Mouse (Mus musculus) CH12.LX (cell line): ENCODE results near the gene Gm13090. TPM values are rescaled to one million over a fixed set of nuclear protein-coding genes. Genes with fewer than 3 reads are reported as not detected.

Experiments used
- DNase-seq: peaks from one replicate; pipeline ENCODE4 v3.0.0-alpha.2; 2013; ENCODE audit errors: extremely low read depth
- H3K27ac ChIP-seq: 2 replicates; pipeline ENCODE4 v1.5.1; 2012; ENCODE audit warnings: low read depth, mild to moderate bottlenecking, control low read depth, moderate library complexity; ENCODE audit not compliant: insufficient read depth
- H3K27me3 ChIP-seq: replicated peaks from 2 replicates; pipeline ENCODE3; 2012; ENCODE audit warnings: inconsistent platforms
- H3K36me3 ChIP-seq, 2 experiments: replicated peaks in 1 of 2; 2 replicates each; pipeline versions ENCODE3 to v1.6.1; 2012; ENCODE audit warnings: inconsistent platforms in 1 of 2, low read length in 1 of 2, mild to moderate bottlenecking in 1 of 2, mixed read lengths in 1 of 2, moderate library complexity in 1 of 2; ENCODE audit not compliant: control insufficient read depth in 1 of 2, insufficient read depth in 1 of 2
- H3K4me1 ChIP-seq, 2 experiments: 2 replicates each; pipeline ENCODE4 v1.6.1; 2012; ENCODE audit warnings: inconsistent platforms in 1 of 2, moderate library complexity in 1 of 2; ENCODE audit not compliant: insufficient read depth in 2 of 2, control insufficient read depth in 1 of 2
- H3K4me2 ChIP-seq: 2 replicates; pipeline ENCODE4 v1.6.1; 2012; ENCODE audit warnings: low read depth, mild to moderate bottlenecking, control low read depth; ENCODE audit not compliant: poor library complexity, insufficient read depth, severe bottlenecking
- H3K4me3 ChIP-seq, 3 experiments: fragments of 150-350 bp in 1 of 3; sonication (generic) in 1 of 3; replicated peaks in 1 of 3; 2 replicates each; pipeline versions ENCODE3 to v1.5.1; 2011 to 2012; ENCODE audit warnings: low read depth in 2 of 3, low read length in 2 of 3, mild to moderate bottlenecking in 2 of 3, moderate library complexity in 2 of 3, control low read depth in 1 of 3, improper control_type of control experiment in 1 of 3, inconsistent platforms in 1 of 3, mixed read lengths in 1 of 3; ENCODE audit not compliant: poor library complexity in 1 of 3
- H3K79me2 ChIP-seq: replicated peaks from 2 replicates; pipeline ENCODE4 v1.6.1; 2012; ENCODE audit warnings: mild to moderate bottlenecking, moderate library complexity; ENCODE audit not compliant: control insufficient read depth, poor library complexity, insufficient read depth, severe bottlenecking; ENCODE audit errors: extremely low read depth
- H3K9ac ChIP-seq: 2 replicates; pipeline ENCODE4 v1.6.1; 2012; ENCODE audit warnings: low read depth, mild to moderate bottlenecking, control low read depth, moderate library complexity; ENCODE audit not compliant: insufficient read depth
- H3K9me3 ChIP-seq: replicated peaks from 2 replicates; pipeline ENCODE3; 2012; ENCODE audit warnings: low read length, inconsistent platforms, mixed read lengths
- CHD1 ChIP-seq: IDR thresholded peaks from 2 replicates; pipeline ENCODE4 v1.6.1; 2012; ENCODE audit warnings: low read depth, low read length, improper control_type of control experiment, inconsistent platforms
- CTCF ChIP-seq, 2 experiments: IDR thresholded peaks in 1 of 2; conservative IDR thresholded peaks in 1 of 2; 2 replicates each; pipeline ENCODE4 v1.5.1; 2011 to 2012; ENCODE audit warnings: low read depth in 2 of 2, low read length in 2 of 2, improper control_type of control experiment in 1 of 2, inconsistent platforms in 1 of 2, mild to moderate bottlenecking in 1 of 2, moderate library complexity in 1 of 2
- GABPA ChIP-seq: IDR thresholded peaks from 2 replicates; pipeline ENCODE4 v1.6.1; 2012; ENCODE audit warnings: low read depth, low read length, improper control_type of control experiment, inconsistent platforms; ENCODE audit not compliant: insufficient replicate concordance
- MEF2A ChIP-seq: IDR thresholded peaks from 2 replicates; pipeline ENCODE4 v1.6.1; 2014; ENCODE audit warnings: low read depth, mild to moderate bottlenecking, inconsistent platforms, low read length, improper control_type of control experiment, borderline replicate concordance
- MXI1 ChIP-seq: IDR thresholded peaks from 2 replicates; pipeline ENCODE4 v1.6.1; 2011; ENCODE audit warnings: mild to moderate bottlenecking, low read depth, low read length, improper control_type of control experiment
- MYC ChIP-seq: IDR thresholded peaks from 2 replicates; pipeline ENCODE4 v1.6.1; 2011; ENCODE audit warnings: low read depth, mild to moderate bottlenecking, improper control_type of control experiment, low read length
- NELFE ChIP-seq: IDR thresholded peaks from 2 replicates; pipeline ENCODE4 v1.6.1; 2011; ENCODE audit warnings: low read depth, low read length, improper control_type of control experiment
- PAX5 ChIP-seq: IDR thresholded peaks from 2 replicates; pipeline ENCODE4 v1.6.1; 2012; ENCODE audit warnings: low read length, inconsistent platforms, mixed read lengths
- RCOR1 ChIP-seq: conservative IDR thresholded peaks from 2 replicates; pipeline ENCODE4 v1.6.1; 2012; ENCODE audit warnings: low read depth, mild to moderate bottlenecking, inconsistent platforms, low read length, improper control_type of control experiment
- TCF12 ChIP-seq: IDR thresholded peaks from 2 replicates; pipeline ENCODE4 v1.6.1; 2014; ENCODE audit warnings: low read depth, mild to moderate bottlenecking, inconsistent platforms, low read length, improper control_type of control experiment
- UBTF ChIP-seq: IDR thresholded peaks from 2 replicates; pipeline ENCODE4 v1.6.1; 2012; ENCODE audit warnings: low read depth, mild to moderate bottlenecking, inconsistent platforms, low read length, improper control_type of control experiment, moderate library complexity
- USF2 ChIP-seq: conservative IDR thresholded peaks from 2 replicates; pipeline ENCODE4 v1.6.1; 2011; ENCODE audit warnings: low read depth, low read length, improper control_type of control experiment
- ZKSCAN1 ChIP-seq: IDR thresholded peaks from 2 replicates; pipeline ENCODE4 v1.6.1; 2012; ENCODE audit warnings: low read depth, inconsistent platforms, low read length, improper control_type of control experiment, borderline replicate concordance
- dilution Hi-C: fragments of 300-500 bp; cut with MboI; formaldehyde crosslinking; loops from 2 replicates; pipeline ENCODE4 v1.14.3; 2020; ENCODE audit warnings: low sequenced_read_pairs; ENCODE audit not compliant: extremely low pct_unique_long_range_greater_than_20kb, extremely low pct_ligation_motif_present
- in situ Hi-C: fragments of 300-500 bp; cut with MboI; formaldehyde crosslinking; loops from 3 replicates; pipeline ENCODE4 v1.14.3; 2019; ENCODE audit warnings: low sequenced_read_pairs, low pct_ligation_motif_present, low pct_unique_long_range_greater_than_20kb, mixed read lengths
- polyA plus RNA-seq: library from polyadenylated mRNA; unstranded; fragments of >175 nt; gene quantifications from 2 replicates; pipeline ENCODE4 v1.2.1, GENCODE M21; 2012; ENCODE audit warnings: low read depth; ENCODE audit not compliant: insufficient read length
- total RNA-seq, 2 experiments: library from RNA; depleted of rRNA; stranded (reverse); fragments of 300-350 nt in 1 of 2; fragments of >200 nt in 1 of 2; gene quantifications; 2 replicates each; pipeline ENCODE4 v1.2.3; 2012 to 2014

Gm13090 gene
- total and polyA plus RNA-seq, 3 experiments, result not detected

DNA sequence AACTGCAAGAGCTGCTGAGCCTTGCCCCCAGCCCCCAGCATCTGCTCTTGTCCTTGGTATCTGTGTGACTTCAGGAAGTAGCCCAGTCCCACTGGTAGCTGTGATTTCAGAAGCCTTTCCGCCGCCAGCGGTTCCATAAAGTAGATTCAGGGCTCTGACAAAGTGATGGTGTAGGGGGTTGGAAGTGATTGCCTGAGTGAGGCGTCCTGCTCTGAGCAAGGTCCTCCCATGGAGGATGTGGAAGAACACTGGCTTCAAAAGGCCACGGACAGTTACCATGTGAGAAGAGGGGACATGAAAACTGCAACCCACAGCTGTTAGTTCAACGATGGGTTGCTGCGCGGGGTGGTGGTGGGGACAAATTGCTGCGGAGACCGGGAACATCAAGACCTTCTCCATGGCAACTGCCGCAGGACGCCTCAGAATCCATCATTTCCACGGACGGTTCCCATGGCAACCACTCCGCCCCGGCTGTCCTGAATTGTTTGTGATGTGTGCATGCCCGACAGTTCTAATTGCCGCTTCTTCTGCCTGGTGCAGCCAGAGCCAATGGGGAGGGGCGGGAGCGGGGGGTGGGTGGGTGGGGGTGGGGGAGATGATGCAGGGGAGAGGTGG, 51.1 kb downstream of the Gm13090 start:
- H3K27ac ChIP-seq, result no peak overlapping the region
- H3K4me3 ChIP-seq, result no peak overlapping the region
- no peaks in the 10 kb centered on the region for H3K79me2 ChIP-seq
- TF ChIP-seq PAX5, result no peak
- TF ChIP-seq MEF2A, result no peak
- TF ChIP-seq RCOR1, result no peak
- no peak for TF ChIP-seq NELFE
- no peak for TF ChIP-seq CTCF (conservative IDR thresholded peaks at IDR 0.05 in 1 of 2, IDR thresholded peaks at IDR 0.05 in 1 of 2; ENCODE audit: low read depth in 2 of 2, low read length in 2 of 2)
- TF ChIP-seq MYC, result no peak
- no peak for TF ChIP-seq TCF12
- no peak for TF ChIP-seq MXI1
- no peak for TF ChIP-seq UBTF
- TF ChIP-seq USF2, result no peak
- TF ChIP-seq CHD1, result no peak
- TF ChIP-seq GABPA, result no peak
- TF ChIP-seq ZKSCAN1, result no peak
- TF ChIP-seq, all 38 proteins: peak for 0
- H3K36me3 ChIP-seq, result no peaks in the 10 kb centered on the region
- peaks cover 71% of the 10 kb centered on the region for H3K9me3 ChIP-seq
- dilution Hi-C loops, result no loop called here
- H3K27me3 ChIP-seq, result peaks cover 6% of the 10 kb centered on the region
- no peaks in the 10 kb centered on the region for H3K4me1 ChIP-seq
- H3K4me2 ChIP-seq, result no peak overlapping the region
- DNase-seq, result no peak
- in situ Hi-C loops, result loop anchor here (5.0 kb wide), 2 partner anchors 63 to 173 kb away; no protein-coding TSS in a partner anchor
- no peak overlapping the region for H3K9ac ChIP-seq

Other genes with a start within 250 kb of the Gm13090 start
- gene Errfi1, start 235.7 kb upstream of the Gm13090 start, total RNA-seq (2012; rRNA removed), result 0.08 TPM in 2 replicates
- 0.28 and 0.35 TPM in 2 replicates for gene Errfi1, start 235.7 kb upstream of the Gm13090 start, total RNA-seq (2014; rRNA removed)
- gene Errfi1, start 235.7 kb upstream of the Gm13090 start, polyA plus RNA-seq, result 0.11 and 0.14 TPM in 2 replicates
- 476 and 495 TPM in 2 replicates for gene Park7, start 175.1 kb upstream of the Gm13090 start, total RNA-seq (2012; rRNA removed)
- gene Park7, start 175.1 kb upstream of the Gm13090 start, total RNA-seq (2014; rRNA removed), result 337 and 374 TPM in 2 replicates
- gene Park7, start 175.1 kb upstream of the Gm13090 start, polyA plus RNA-seq, result 555 and 674 TPM in 2 replicates
- gene Tnfrsf9, start 175.0 kb upstream of the Gm13090 start, total RNA-seq (2012; rRNA removed), result 2.5 and 3.1 TPM in 2 replicates
- gene Tnfrsf9, start 175.0 kb upstream of the Gm13090 start, total RNA-seq (2014; rRNA removed), result 2.1 and 2.2 TPM in 2 replicates
- 2.8 and 2.9 TPM in 2 replicates for gene Tnfrsf9, start 175.0 kb upstream of the Gm13090 start, polyA plus RNA-seq
- not detected in 2 replicates for gene Uts2, start 92.5 kb upstream of the Gm13090 start, total RNA-seq (2012; rRNA removed)
- not detected in 2 replicates for gene Uts2, start 92.5 kb upstream of the Gm13090 start, total RNA-seq (2014; rRNA removed)
- not detected in 2 replicates for gene Uts2, start 92.5 kb upstream of the Gm13090 start, polyA plus RNA-seq
- gene Per3, start 44.9 kb upstream of the Gm13090 start, total RNA-seq (2012; rRNA removed), result 0.29 and 0.81 TPM in 2 replicates
- 0.56 and 0.76 TPM in 2 replicates for gene Per3, start 44.9 kb upstream of the Gm13090 start, total RNA-seq (2014; rRNA removed)
- 0.46 and 0.74 TPM in 2 replicates for gene Per3, start 44.9 kb upstream of the Gm13090 start, polyA plus RNA-seq
- gene Vamp3, start 31.6 kb upstream of the Gm13090 start, total RNA-seq (2012; rRNA removed), result 29.2 and 33.8 TPM in 2 replicates
- 68.4 and 72.7 TPM in 2 replicates for gene Vamp3, start 31.6 kb upstream of the Gm13090 start, total RNA-seq (2014; rRNA removed)
- gene Vamp3, start 31.6 kb upstream of the Gm13090 start, polyA plus RNA-seq, result 43.5 and 44.1 TPM in 2 replicates